Mouse (Mus musculus): ENCODE data around the gene Slc13a2. TPM values are rescaled to one million over a fixed set of nuclear protein-coding genes. Genes with fewer than 3 reads are reported as not detected.

Gene Slc13a2
- polyA plus RNA-seq, 1 experiment from 2014 or later, result 1.1 TPM

- no peaks in the 10 kb centered on the region for H3K27me3 ChIP-seq
- ATAC-seq (no peak), DNase-seq (ENCODE audit: low read depth, low spot score) (no peak)
- POLR2A ChIA-PET, result interaction anchor here (0.9 to 9.9 kb wide), 2 partner anchors 13 to 35 kb away, joined by 4 to 160 read pairs; no protein-coding TSS in a partner anchor
- no peak for TF ChIP-seq CTCF (IDR thresholded peaks at IDR 0.05)
- CTCF ChIA-PET, result interaction anchor here (0.8 to 13.3 kb wide), 6 partner anchors 14 to 93 kb away, joined by 3 to 473 read pairs (median 8); partner anchors contain the start of gene Foxn1
- in situ Hi-C loops (cut with MboI; ENCODE audit: low pct_unique_long_range_greater_than_20kb), result loop anchor here (5.0 kb wide), 1 partner anchor 36 kb away; no protein-coding TSS in a partner anchor
Measured at GRCm38 (mm10) chr11:78398212-78398611, 23.8 kb downstream of the Slc13a2 start.

DNA sequence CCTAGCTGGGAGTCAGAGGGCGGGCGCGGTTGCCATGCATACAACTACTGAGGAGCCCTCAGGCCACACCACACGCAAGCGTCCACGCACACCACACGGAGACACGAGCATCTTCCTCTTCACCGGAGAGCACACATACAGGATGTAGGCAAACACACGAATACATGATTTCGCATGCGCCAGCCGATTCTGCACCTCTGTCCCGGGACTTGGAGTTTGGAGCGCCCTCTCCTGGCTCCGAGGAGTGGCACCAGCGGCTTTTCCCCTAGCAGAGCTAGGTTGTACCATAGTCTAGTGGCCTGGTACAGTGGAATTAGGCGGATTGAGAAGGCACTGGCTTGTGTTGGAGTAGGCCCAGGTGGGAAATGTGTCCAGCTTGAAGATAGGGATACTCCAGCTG, 24.6 kb downstream of the Slc13a2 start:
- ChIA-PET POLR2A (interaction anchor here (0.9 to 9.9 kb wide), 4 partner anchors 12 to 34 kb away, joined by 4 to 160 read pairs (median 6); no protein-coding TSS in a partner anchor), CTCF (interaction anchor here (0.8 to 13.3 kb wide), 10 partner anchors 13 to 92 kb away, joined by 3 to 473 read pairs (median 4); partner anchors contain the start of gene Foxn1)
- ATAC-seq (peak; percentile 44), DNase-seq (ENCODE audit: low read depth, low spot score) (no peak)
- no peaks in the 10 kb centered on the region for H3K27me3 ChIP-seq
- TF ChIP-seq CTCF (IDR thresholded peaks at IDR 0.05), result peak; percentile 97
- in situ Hi-C loops (cut with MboI; ENCODE audit: low pct_unique_long_range_greater_than_20kb), result loop anchor here (5.0 kb wide), 1 partner anchor 35 kb away; no protein-coding TSS in a partner anchor

DNA sequence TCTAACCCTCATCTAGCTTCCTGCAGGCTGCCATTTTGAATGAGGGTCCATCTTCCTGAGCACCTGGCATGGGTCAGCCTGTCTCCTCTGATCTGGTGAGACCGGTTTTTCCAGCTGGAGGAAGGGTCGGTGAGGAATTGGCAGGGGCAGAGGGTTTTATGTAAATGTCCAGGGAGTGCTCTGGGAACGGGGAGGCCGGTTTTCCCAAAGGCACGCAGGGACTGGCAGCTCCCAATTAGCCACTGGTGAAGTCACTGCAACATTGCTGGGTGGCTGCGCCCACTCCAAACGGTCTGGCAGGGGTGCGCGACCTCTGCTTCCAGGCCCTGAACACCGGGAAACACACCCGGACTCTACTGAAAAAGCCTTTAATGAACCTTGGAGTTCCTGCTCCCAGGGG, 25.1 kb downstream of the Slc13a2 start:
- ChIA-PET POLR2A (interaction anchor here (0.6 to 9.9 kb wide), 4 partner anchors 14 to 123 kb away, joined by 3 to 160 read pairs (median 6); no protein-coding TSS in a partner anchor), CTCF (interaction anchor here (0.8 to 13.3 kb wide), 10 partner anchors 12 to 57 kb away, joined by 3 to 473 read pairs (median 4); partner anchors contain the start of gene Foxn1)
- H3K27me3 ChIP-seq, result no peaks in the 10 kb centered on the region
- ATAC-seq (no peak), DNase-seq (ENCODE audit: low read depth, low spot score) (no peak)
- in situ Hi-C loops (cut with MboI; ENCODE audit: low pct_unique_long_range_greater_than_20kb), result loop anchor here (5.0 kb wide), 1 partner anchor 35 kb away; no protein-coding TSS in a partner anchor
- TF ChIP-seq CTCF (IDR thresholded peaks at IDR 0.05), result no peak

DNA sequence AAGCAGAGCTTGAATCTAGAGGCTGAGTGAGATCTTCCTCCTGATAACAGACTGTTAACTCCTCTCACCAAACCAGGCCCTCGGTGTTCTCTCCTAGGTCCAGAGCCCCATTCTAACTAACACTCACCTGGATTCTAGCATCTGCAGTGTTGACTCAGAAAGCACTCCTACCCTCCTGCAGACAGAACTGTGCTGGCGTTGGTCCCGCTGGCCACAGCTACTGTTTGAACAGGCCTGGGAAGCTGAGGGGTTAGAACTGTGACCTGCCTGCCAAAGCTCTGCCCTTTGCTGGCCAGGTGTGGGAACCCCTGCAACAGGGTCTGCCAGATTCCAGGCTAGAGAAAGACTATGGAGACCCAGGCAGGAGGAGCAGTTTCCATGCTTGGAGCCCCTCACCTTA, 29.3 kb downstream of the Slc13a2 start:
- no peak for TF ChIP-seq CTCF (IDR thresholded peaks at IDR 0.05)
- H3K27me3 ChIP-seq, result no peaks in the 10 kb centered on the region
- ATAC-seq (no peak), DNase-seq (ENCODE audit: low read depth, low spot score) (no peak)
- in situ Hi-C loops (cut with MboI; ENCODE audit: low pct_unique_long_range_greater_than_20kb), result no loop called here
- POLR2A ChIA-PET, result interaction anchor here (0.7 to 9.9 kb wide), 3 partner anchors 12 to 29 kb away, joined by 3 to 160 read pairs (median 3); no protein-coding TSS in a partner anchor
- CTCF ChIA-PET, result interaction anchor here (13.3 kb wide), 1 partner anchor 34 kb away, joined by 473 read pairs; no protein-coding TSS in a partner anchor

- H3K27me3 ChIP-seq, result no peaks in the 10 kb centered on the region
- in situ Hi-C loops (cut with MboI; ENCODE audit: low pct_unique_long_range_greater_than_20kb), result no loop called here
- DNase-seq (ENCODE audit: low read depth, low spot score) (no peak), ATAC-seq (no peak)
- TF ChIP-seq CTCF (IDR thresholded peaks at IDR 0.05), result no peak
- POLR2A ChIA-PET, result no interaction called here
- CTCF ChIA-PET, result interaction anchor here (1.8 to 4.6 kb wide), 2 partner anchors 10 to 13 kb away, joined by 7 to 23 read pairs; no protein-coding TSS in a partner anchor
Measured at GRCm38 (mm10) chr11:78386508-78387043, 35.4 kb downstream of the Slc13a2 start, which contains the start of gene Foxn1. Foxn1 (minus strand) TSS chr11:78386558.

GRCm38 (mm10) chr11:78385776-78386175, 36.2 kb downstream of the Slc13a2 start:
- ChIA-PET POLR2A (interaction anchor here (1.2 kb wide), 1 partner anchor 12 kb away, joined by 4 read pairs; no protein-coding TSS in a partner anchor), CTCF (interaction anchor here (1.4 to 4.6 kb wide), 4 partner anchors 11 to 67 kb away, joined by 3 to 23 read pairs (median 6); no protein-coding TSS in a partner anchor)
- in situ Hi-C loops (cut with MboI; ENCODE audit: low pct_unique_long_range_greater_than_20kb), result no loop called here
- H3K27me3 ChIP-seq, result no peaks in the 10 kb centered on the region
- no peak for ATAC-seq
- TF ChIP-seq CTCF (IDR thresholded peaks at IDR 0.05), result no peak
- no peak for DNase-seq (ENCODE audit: low read depth, low spot score)

GRCm38 (mm10) chr11:78382701-78383100, 39.3 kb downstream of the Slc13a2 start:
- in situ Hi-C loops (cut with MboI; ENCODE audit: low pct_unique_long_range_greater_than_20kb), result no loop called here
- ChIA-PET POLR2A (interaction anchor here (0.6 to 2.2 kb wide), 7 partner anchors 9 to 19 kb away, joined by 3 to 13 read pairs (median 4); no protein-coding TSS in a partner anchor), CTCF (interaction anchor here (1.0 to 4.6 kb wide), 4 partner anchors 9 to 22 kb away, joined by 4 to 23 read pairs (median 7); no protein-coding TSS in a partner anchor)
- DNase-seq (ENCODE audit: low read depth, low spot score) (no peak), ATAC-seq (peak; percentile 85)
- no peak for TF ChIP-seq CTCF (IDR thresholded peaks at IDR 0.05)
- no peaks in the 10 kb centered on the region for H3K27me3 ChIP-seq

DNA sequence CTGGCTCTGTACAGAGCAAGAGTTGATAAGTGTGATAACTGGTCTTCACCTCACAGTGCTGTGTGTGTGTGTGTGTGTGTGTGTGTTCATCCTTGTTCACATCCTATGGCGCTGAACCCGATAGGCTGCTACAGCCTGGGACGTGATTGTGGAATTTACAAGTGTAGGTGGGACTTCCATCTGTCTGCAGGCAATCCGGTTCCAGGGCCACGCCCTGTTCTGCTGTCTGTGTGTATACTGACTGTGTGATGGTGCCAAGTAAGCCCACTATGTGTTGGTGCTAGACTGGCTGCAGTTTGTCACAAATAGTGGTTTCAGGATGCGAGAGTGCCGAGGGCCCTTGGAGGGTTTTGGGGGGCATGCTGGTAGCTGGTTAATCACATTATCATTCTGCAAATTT, 39.7 kb downstream of the Slc13a2 start:
- POLR2A ChIA-PET, result interaction anchor here (1.3 to 2.2 kb wide), 5 partner anchors 8 to 14 kb away, joined by 4 to 13 read pairs (median 7); no protein-coding TSS in a partner anchor
- no peaks in the 10 kb centered on the region for H3K27me3 ChIP-seq
- in situ Hi-C loops (cut with MboI; ENCODE audit: low pct_unique_long_range_greater_than_20kb), result no loop called here
- ATAC-seq (no peak), DNase-seq (ENCODE audit: low read depth, low spot score) (no peak)
- CTCF ChIA-PET, result interaction anchor here (1.0 to 4.6 kb wide), 4 partner anchors 9 to 21 kb away, joined by 4 to 23 read pairs (median 7); no protein-coding TSS in a partner anchor
- no peak for TF ChIP-seq CTCF (IDR thresholded peaks at IDR 0.05)

DNA sequence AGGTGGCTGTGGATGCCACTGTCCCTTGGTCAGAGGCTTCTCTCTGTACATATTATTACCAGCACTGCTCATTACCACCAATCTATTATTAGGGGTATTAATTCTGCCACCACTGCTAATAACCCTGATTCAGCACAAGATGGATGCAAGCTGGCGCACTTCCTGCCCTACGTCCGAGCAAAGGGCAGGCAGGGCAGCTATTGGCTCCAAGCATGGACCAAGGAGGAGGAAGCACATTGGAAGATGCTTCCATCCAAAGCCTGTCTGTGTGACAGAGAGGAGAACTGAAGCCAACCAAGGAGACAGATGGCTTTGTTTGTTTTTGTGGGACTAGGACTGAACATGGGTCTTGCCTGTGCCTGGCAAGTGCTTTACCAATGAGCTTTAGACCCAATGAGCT, 41.0 kb downstream of the Slc13a2 start:
- no peak for ATAC-seq
- in situ Hi-C loops (cut with MboI; ENCODE audit: low pct_unique_long_range_greater_than_20kb), result no loop called here
- H3K27me3 ChIP-seq, result no peaks in the 10 kb centered on the region
- no peak for TF ChIP-seq CTCF (IDR thresholded peaks at IDR 0.05)
- ChIA-PET POLR2A (interaction anchor here (0.6 to 2.2 kb wide), 3 partner anchors 9 to 11 kb away, joined by 3 to 7 read pairs (median 3); no protein-coding TSS in a partner anchor), CTCF (interaction anchor here (0.7 to 2.7 kb wide), 3 partner anchors 11 to 20 kb away, joined by 3 to 9 read pairs (median 5); no protein-coding TSS in a partner anchor)
- DNase-seq (ENCODE audit: low read depth, low spot score), result no peak

- no peak for DNase-seq (ENCODE audit: low read depth, low spot score)
- POLR2A ChIA-PET, result interaction anchor here (0.8 to 2.2 kb wide), 2 partner anchors 10 to 17 kb away, joined by 3 to 7 read pairs; no protein-coding TSS in a partner anchor
- no peak for ATAC-seq
- CTCF ChIA-PET, result interaction anchor here (1.4 to 3.9 kb wide), 3 partner anchors 17 to 19 kb away, joined by 5 to 13 read pairs (median 9); no protein-coding TSS in a partner anchor
- TF ChIP-seq CTCF (IDR thresholded peaks at IDR 0.05), result no peak
- in situ Hi-C loops (cut with MboI; ENCODE audit: low pct_unique_long_range_greater_than_20kb), result no loop called here
- H3K27me3 ChIP-seq, result no peaks in the 10 kb centered on the region
Measured at GRCm38 (mm10) chr11:78380351-78380750, 41.7 kb downstream of the Slc13a2 start.
